In the genomic region with DNA sequence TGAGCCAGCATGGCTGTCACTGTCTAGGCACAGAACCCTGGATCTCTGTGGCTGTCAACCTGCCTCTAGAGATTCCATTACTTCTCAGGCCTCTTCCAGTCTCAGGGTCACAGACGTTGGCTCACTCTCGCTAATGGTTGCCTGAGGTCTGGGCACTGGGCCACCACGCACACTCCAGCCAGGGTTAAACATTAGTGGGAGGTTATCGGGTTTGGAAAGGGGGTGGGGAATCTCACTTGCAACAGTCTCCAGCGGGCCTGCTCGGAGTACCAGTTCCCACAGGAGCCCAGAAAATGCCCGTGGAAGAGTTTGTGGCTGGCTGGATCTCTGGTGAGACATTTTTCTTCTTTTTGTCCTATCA, we compare ENCODE assay signal across 8 mouse cellular contexts. TPM values are rescaled to one million over a fixed set of nuclear protein-coding genes. Genes with fewer than 3 reads are reported as not detected.
A peak's percentile ranks its signal among the peaks of the same experiment; 100 is the strongest.
DNase-seq lines count a peak whose midpoint lies in the region; ATAC-seq and TF ChIP-seq lines count a peak whose summit lies in the region.
"Had no signal": no experiment of that assay in that cellular context is flagged by ENCODE, and none has a peak within 500 bp of the region (broad histone marks: within the 10 kb centered on the region; RNA-seq: fewer than 3 reads in every experiment).

No protein-coding gene starts in this region.

- 30% methylated on average over 7 of the region's 7 CpGs for WGBS in spleen, adult 2 months
- WGBS in heart, embryonic 15.5 days: 45% methylated on average over 7 of the region's 7 CpGs
- WGBS in limb, embryonic 12.5 days: 81% methylated on average over 7 of the region's 7 CpGs
- WGBS in neural tube, embryonic 13.5 days: 79% methylated on average over 7 of the region's 7 CpGs

- H3K9ac ChIP-seq in heart, embryonic 15.5 days: peak overlapping the region; percentile 27; the same call in 1 of the 2 replicates
- H3K9ac ChIP-seq in limb, embryonic 12.5 days (replicated peaks): 0 out of 2 replicates have a peak overlapping the region, but pooled peaks have one; percentile 23
- peak overlapping the region; percentile 41; the same call in 1 of the 2 replicates for H3K9ac ChIP-seq in neural tube, embryonic 13.5 days
- H3K9ac ChIP-seq: midbrain, embryonic 12.5 days had no signal

- H3K4me3 ChIP-seq in spleen, adult 2 months (ENCODE audit: extremely low read depth, insufficient read depth, insufficient read length): peak overlapping the region; percentile 52; the same call in 1 of the 2 replicates
- H3K4me3 ChIP-seq in heart, embryonic 15.5 days: peak overlapping the region; percentile 22
- H3K4me3 ChIP-seq in limb, embryonic 12.5 days (replicated peaks): 0 out of 2 replicates have a peak overlapping the region, but pooled peaks have one; percentile 11
- H3K4me3 ChIP-seq in neural tube, embryonic 13.5 days: no peak overlapping the region
- H3K4me3 ChIP-seq: midbrain, embryonic 12.5 days had no signal

- H3K4me2 ChIP-seq in heart, embryonic 15.5 days: peak overlapping the region; percentile 43
- H3K4me2 ChIP-seq in limb, embryonic 12.5 days: 0 out of 2 replicates have a peak overlapping the region, but pooled peaks have one; percentile 2
- peak overlapping the region; percentile 28 for H3K4me2 ChIP-seq in neural tube, embryonic 13.5 days
- H3K4me2 ChIP-seq: midbrain, embryonic 12.5 days had no signal

- peaks cover 4% of the 10 kb centered on the region; the same call in 1 of the 2 replicates for H3K36me3 ChIP-seq in spleen, adult 2 months (ENCODE audit: control insufficient read depth, insufficient read depth, low read length)
- no peaks in the 10 kb centered on the region for H3K36me3 ChIP-seq in heart, embryonic 15.5 days
- no peaks in the 10 kb centered on the region; the same call in 1 of the 2 replicates for H3K36me3 ChIP-seq in limb, embryonic 12.5 days
- H3K36me3 ChIP-seq in neural tube, embryonic 13.5 days: no peaks in the 10 kb centered on the region
- H3K36me3 ChIP-seq: midbrain, embryonic 12.5 days had no signal

- TF ChIP-seq POLR2A in spleen, adult 2 months (IDR thresholded peaks at IDR 0.05; ENCODE audit: low read depth, low read length): no peak

- DNase-seq in spleen, adult 2 months (ENCODE audit: low read depth in 1 of 2, low spot score in 2 of 2): no peak
- no peak for DNase-seq in spleen, postnatal 14 days (ENCODE audit: low spot score in 2 of 2)
- DNase-seq in retina, postnatal 1 day: no peak
- DNase-seq in thymus, postnatal 14 days: no peak

- H3K27me3 ChIP-seq in spleen, adult 2 months (ENCODE audit: control insufficient read depth, insufficient read depth, low read length): no peaks in the 10 kb centered on the region
- no peaks in the 10 kb centered on the region for H3K27me3 ChIP-seq in heart, embryonic 15.5 days
- no peaks in the 10 kb centered on the region for H3K27me3 ChIP-seq in limb, embryonic 12.5 days
- H3K27me3 ChIP-seq in neural tube, embryonic 13.5 days: no peaks in the 10 kb centered on the region
- H3K27me3 ChIP-seq: midbrain, embryonic 12.5 days had no signal

- peaks cover 15% of the 10 kb centered on the region for H3K4me1 ChIP-seq in spleen, adult 2 months (ENCODE audit: control insufficient read depth, insufficient read depth, insufficient read length)
- peaks cover 40% of the 10 kb centered on the region for H3K4me1 ChIP-seq in heart, embryonic 15.5 days (replicated peaks)
- peaks cover 22% of the 10 kb centered on the region for H3K4me1 ChIP-seq in limb, embryonic 12.5 days (replicated peaks)
- H3K4me1 ChIP-seq in neural tube, embryonic 13.5 days (replicated peaks): peaks cover 32% of the 10 kb centered on the region

- TF ChIP-seq CTCF in spleen, adult 2 months (IDR thresholded peaks at IDR 0.05; ENCODE audit: extremely low read depth, insufficient read depth, insufficient read length, insufficient replicate concordance): no peak

- ATAC-seq in heart, embryonic 15.5 days (replicated peaks; ENCODE audit: insufficient number of reproducible peaks, insufficient read depth, low FRiP score, low read depth): no peak; the same call in 1 of the 2 replicates
- no peak for ATAC-seq in limb, embryonic 12.5 days (ENCODE audit: insufficient number of reproducible peaks, insufficient read depth, low FRiP score, low TSS enrichment, low read depth)
- ATAC-seq in neural tube, embryonic 13.5 days (ENCODE audit: low read depth): no peak

- peak overlapping the region; percentile 91 for H3K27ac ChIP-seq in spleen, adult 2 months (ENCODE audit: insufficient read depth, low read length)
- peak overlapping the region; percentile 65 for H3K27ac ChIP-seq in heart, embryonic 15.5 days
- no peak overlapping the region for H3K27ac ChIP-seq in limb, embryonic 12.5 days
- H3K27ac ChIP-seq in neural tube, embryonic 13.5 days (replicated peaks): no peak overlapping the region

- no peaks in the 10 kb centered on the region for H3K9me3 ChIP-seq in heart, embryonic 15.5 days (replicated peaks)
- H3K9me3 ChIP-seq in limb, embryonic 12.5 days: no peaks in the 10 kb centered on the region
- H3K9me3 ChIP-seq in neural tube, embryonic 13.5 days: no peaks in the 10 kb centered on the region
- H3K9me3 ChIP-seq: midbrain, embryonic 12.5 days had no signal

RNA-seq across cellular contexts. Expression of a gene that starts 0.7 kb away (rescaled TPM):
- polyA plus RNA-seq in spleen, adult 2 months (2012; rRNA removed): 36.6 and 37.6 TPM in 2 replicates
- 3.2 and 4.2 TPM in 2 replicates for polyA plus RNA-seq in heart, embryonic 15.5 days (2015; fragmentation: Nextera tagmentation; extraction: Ambion mirVana)
- polyA plus RNA-seq in limb, embryonic 12.5 days (2016; fragmentation: Nextera tagmentation; extraction: Ambion mirVana): 1.2 and 2.1 TPM in 2 replicates
- 1.6 and 2.3 TPM in 2 replicates for polyA plus RNA-seq in neural tube, embryonic 13.5 days (2015; fragmentation: Nextera tagmentation; extraction: Ambion mirVana)

RNA-seq across cellular contexts. Expression of a gene that starts 3.3 kb away (rescaled TPM):
- polyA plus RNA-seq in spleen, adult 2 months (2012; rRNA removed): 42.3 and 43.9 TPM in 2 replicates
- polyA plus RNA-seq in heart, embryonic 15.5 days (2015; fragmentation: Nextera tagmentation; extraction: Ambion mirVana): 25.1 and 35.1 TPM in 2 replicates
- polyA plus RNA-seq in limb, embryonic 12.5 days (2016; fragmentation: Nextera tagmentation; extraction: Ambion mirVana): 37.2 and 41.4 TPM in 2 replicates
- polyA plus RNA-seq in neural tube, embryonic 13.5 days (2015; fragmentation: Nextera tagmentation; extraction: Ambion mirVana): 21.1 and 23.3 TPM in 2 replicates

RNA-seq across cellular contexts. Expression of a gene that starts 15.6 kb away (rescaled TPM):
- polyA plus RNA-seq in spleen, adult 2 months (2012; rRNA removed): 1.3 TPM in 2 replicates
- 1.2 and 2.0 TPM in 2 replicates for polyA plus RNA-seq in heart, embryonic 15.5 days (2015; fragmentation: Nextera tagmentation; extraction: Ambion mirVana)
- polyA plus RNA-seq in limb, embryonic 12.5 days (2016; fragmentation: Nextera tagmentation; extraction: Ambion mirVana): 5.5 and 6.6 TPM in 2 replicates
- polyA plus RNA-seq in neural tube, embryonic 13.5 days (2015; fragmentation: Nextera tagmentation; extraction: Ambion mirVana): 11.1 and 11.4 TPM in 2 replicates

RNA-seq across cellular contexts. Expression of a gene that starts 34.5 kb away (rescaled TPM):
- 59.9 and 74.8 TPM in 2 replicates for polyA plus RNA-seq in spleen, adult 2 months (2012; rRNA removed)
- polyA plus RNA-seq in heart, embryonic 15.5 days (2015; fragmentation: Nextera tagmentation; extraction: Ambion mirVana): 81.9 and 106 TPM in 2 replicates
- polyA plus RNA-seq in limb, embryonic 12.5 days (2016; fragmentation: Nextera tagmentation; extraction: Ambion mirVana): 192 and 199 TPM in 2 replicates
- 117 and 135 TPM in 2 replicates for polyA plus RNA-seq in neural tube, embryonic 13.5 days (2015; fragmentation: Nextera tagmentation; extraction: Ambion mirVana)

RNA-seq across cellular contexts. Expression of a gene that starts 46.3 kb away (rescaled TPM):
- polyA plus RNA-seq in spleen, adult 2 months (2012; rRNA removed): 8.1 and 8.2 TPM in 2 replicates
- 10.4 and 13.0 TPM in 2 replicates for polyA plus RNA-seq in heart, embryonic 15.5 days (2015; fragmentation: Nextera tagmentation; extraction: Ambion mirVana)
- 2.7 and 3.0 TPM in 2 replicates for polyA plus RNA-seq in limb, embryonic 12.5 days (2016; fragmentation: Nextera tagmentation; extraction: Ambion mirVana)
- 11.8 and 13.5 TPM in 2 replicates for polyA plus RNA-seq in neural tube, embryonic 13.5 days (2015; fragmentation: Nextera tagmentation; extraction: Ambion mirVana)

Comparison
In these comparisons a context has a peak if more than half of its experiments do, and no peak if none do; other contexts are left out.
1. H3K27ac ChIP-seq: peak in spleen, adult 2 months (single experiment) and heart, embryonic 15.5 days (single experiment); none in limb, embryonic 12.5 days (single experiment) and neural tube, embryonic 13.5 days (single experiment).
2. Peak in every context shown above with its lines, with median percentiles within 50 percentile points of each other: H3K4me2 ChIP-seq and H3K9ac ChIP-seq.